Mouse (Mus musculus) kidney, embryonic 14.5 days (tissue): Measurements from ENCODE around the gene Gm12184. TPM values are rescaled to one million over a fixed set of nuclear protein-coding genes. Genes with fewer than 3 reads are reported as not detected.
"Not testable (repeated sequence)": the region's sequence is repeated elsewhere in the genome, so short reads cannot be mapped to it uniquely, and the experiment has no call there.

ENCODE experiments used
- ATAC-seq: fragments of 200-750 bp; cut with Nextera tagmentation; 2 replicates; pipeline ENCODE4 v1.8.0; 2017; ENCODE audit warnings: moderate number of reproducible peaks, mild to moderate bottlenecking, moderate TSS enrichment, moderate library complexity; ENCODE audit not compliant: low FRiP score, low TSS enrichment
- H3K27ac ChIP-seq: fragments of 300-500 bp; sonication (generic); 2 replicates; pipeline ENCODE4 v1.5.1; 2014; ENCODE audit warnings: low read depth, mild to moderate bottlenecking, low read length, moderate library complexity, mixed read lengths
- H3K27me3 ChIP-seq: fragments of 300-500 bp; sonication (generic); 2 replicates; pipeline ENCODE4 v1.6.1; 2014; ENCODE audit warnings: mild to moderate bottlenecking, low read length; ENCODE audit not compliant: control insufficient read depth, insufficient read depth
- H3K36me3 ChIP-seq: fragments of 300-500 bp; sonication (generic); 2 replicates; pipeline ENCODE4 v1.6.1; 2014; ENCODE audit warnings: low read length, mixed read lengths; ENCODE audit not compliant: control insufficient read depth, insufficient read depth
- H3K4me1 ChIP-seq: fragments of 300-500 bp; sonication (generic); 2 replicates; pipeline ENCODE4 v1.6.1; 2014; ENCODE audit warnings: low read length, mixed read lengths; ENCODE audit not compliant: control insufficient read depth, insufficient read depth
- H3K4me2 ChIP-seq: fragments of 300-500 bp; sonication (generic); replicated peaks from 2 replicates; pipeline ENCODE4 v1.6.1; 2014; ENCODE audit warnings: low read depth, mild to moderate bottlenecking, low read length
- H3K4me3 ChIP-seq: fragments of 300-500 bp; sonication (generic); 2 replicates; pipeline ENCODE4 v1.5.1; 2014; ENCODE audit warnings: mild to moderate bottlenecking, low read length
- H3K9ac ChIP-seq: fragments of 300-500 bp; sonication (generic); 2 replicates; pipeline ENCODE4 v1.6.1; 2014; ENCODE audit warnings: low read depth, mild to moderate bottlenecking, low read length, moderate library complexity
- H3K9me3 ChIP-seq: fragments of 300-500 bp; sonication (generic); 2 replicates; pipeline ENCODE4 v1.6.1; 2016; ENCODE audit warnings: low read length; ENCODE audit not compliant: control insufficient read depth
- WGBS: fragments of 180-500 bp; shearing (Covaris S2); extraction: QIAGEN DNeasy Blood & Tissue Kit; methylation state at CpG from one replicate; pipeline ENCODE4 v1.1.7; 2014; 5-methylcytosine and 5-hydroxymethylcytosine counted together
- polyA plus RNA-seq: library from polyadenylated mRNA; unstranded; fragments of >200 nt; fragmentation: Nextera tagmentation; extraction: Ambion mirVana; gene quantifications from 2 replicates; pipeline ENCODE4 v1.2.1, GENCODE M21; 2014

Gm12184 gene
- 5.6 and 7.6 TPM in 2 replicates for polyA plus RNA-seq

DNA sequence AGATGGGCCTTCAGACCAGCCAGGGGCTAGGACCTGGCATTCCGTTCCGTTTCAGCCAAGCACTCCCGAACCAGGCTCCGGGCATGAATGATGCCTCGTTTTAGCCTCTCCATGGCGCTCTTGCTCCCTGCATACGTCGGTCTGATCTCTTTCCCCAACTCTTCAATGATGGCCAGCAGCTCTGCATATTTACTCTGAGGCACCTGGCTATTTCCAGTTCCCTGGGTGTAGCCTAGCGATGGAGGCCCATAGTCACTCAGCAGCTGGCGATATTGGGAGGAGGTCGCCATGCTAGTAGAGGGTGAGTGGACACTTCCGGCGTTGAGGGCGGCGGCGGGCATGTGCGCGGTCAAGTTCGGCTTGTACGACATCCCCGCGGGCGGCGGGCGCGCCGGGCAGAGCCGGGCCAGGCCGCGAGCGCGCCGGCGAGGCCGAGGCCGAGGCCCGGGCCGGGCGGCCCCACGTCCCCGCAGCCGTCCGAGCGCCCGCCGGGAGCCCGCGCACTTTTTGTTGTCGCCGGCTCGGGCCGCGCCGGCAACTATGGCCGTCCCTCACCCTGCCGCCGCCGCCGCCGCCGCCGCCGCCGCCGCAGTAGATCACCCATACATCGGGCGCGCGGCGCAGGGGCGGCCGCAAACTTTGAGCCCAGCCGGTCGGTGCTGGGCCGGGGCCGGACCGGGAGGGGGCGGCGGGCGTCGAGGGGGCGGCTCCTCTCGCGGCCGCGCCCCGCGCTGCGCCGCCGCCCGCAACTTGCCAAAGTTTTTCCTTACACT lies at the start of gene Gm12184, which contains the start of gene Trim7:
Gene Gm12184 (minus strand): TSS at position 677 of the 773 bp plus-strand sequence.
Gene Trim7 (plus strand): TSS at position 162 of the 773 bp plus-strand sequence.
- H3K27me3 ChIP-seq, H3K9me3 ChIP-seq, H3K36me3 ChIP-seq, H3K4me1 ChIP-seq: not testable (repeated sequence)
- Histone ChIP-seq H3K9ac (peak within 1 kb of the TSS; percentile 58; the same call in 1 of the 2 replicates), H3K27ac (peak within 1 kb of the TSS; percentile 62; the same call in 1 of the 2 replicates), H3K4me3 (peak within 1 kb of the TSS; percentile 47), H3K4me2 (peak within 1 kb of the TSS; percentile 62)
- WGBS: under 1% methylated on average over 43 of the region's 92 CpGs
- ATAC-seq: peak; percentile 84

GRCm38 (mm10) chr11:48875343-48875837 lies 48.9 kb upstream of the Gm12184 start:
- WGBS: 91% methylated on average over 1 of the region's 1 CpGs
- not testable (repeated sequence) for H3K9ac ChIP-seq, H3K9me3 ChIP-seq, H3K27ac ChIP-seq, ATAC-seq, H3K36me3 ChIP-seq, H3K27me3 ChIP-seq, H3K4me2 ChIP-seq, H3K4me3 ChIP-seq
- H3K4me1 ChIP-seq: peaks cover 11% of the 10 kb centered on the region

DNA sequence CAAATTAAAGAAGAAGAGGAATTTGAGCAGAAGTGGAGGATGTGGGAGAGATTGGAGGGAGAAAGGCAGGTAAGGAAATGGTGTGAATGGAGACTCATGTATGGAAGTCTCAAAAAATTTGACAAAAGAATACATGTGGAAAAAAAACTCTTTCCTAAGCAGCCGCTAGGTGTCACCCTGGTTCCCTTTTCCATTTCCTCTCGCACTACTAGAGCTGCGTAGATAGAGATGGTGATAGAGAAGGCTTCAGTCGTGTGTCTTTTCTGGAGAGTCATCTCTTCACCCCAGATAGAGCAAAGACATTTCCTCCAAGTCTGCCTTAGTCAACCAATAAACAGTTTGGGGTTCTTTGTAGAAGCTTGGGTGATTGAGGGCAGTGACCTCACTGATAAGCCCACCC lies 48.0 kb upstream of the Gm12184 start:
- Histone ChIP-seq H3K27ac (no peak overlapping the region), H3K4me1 (peaks cover 16% of the 10 kb centered on the region), H3K36me3 (no peaks in the 10 kb centered on the region), H3K9me3 (no peaks in the 10 kb centered on the region), H3K27me3 (no peaks in the 10 kb centered on the region), H3K4me3 (no peak overlapping the region), H3K4me2 (no peak overlapping the region), H3K9ac (no peak overlapping the region)
- 0 out of 2 replicates have a peak, but pooled peaks have one; percentile 32 for ATAC-seq
- WGBS: 3% methylated on average over 4 of the region's 4 CpGs

DNA sequence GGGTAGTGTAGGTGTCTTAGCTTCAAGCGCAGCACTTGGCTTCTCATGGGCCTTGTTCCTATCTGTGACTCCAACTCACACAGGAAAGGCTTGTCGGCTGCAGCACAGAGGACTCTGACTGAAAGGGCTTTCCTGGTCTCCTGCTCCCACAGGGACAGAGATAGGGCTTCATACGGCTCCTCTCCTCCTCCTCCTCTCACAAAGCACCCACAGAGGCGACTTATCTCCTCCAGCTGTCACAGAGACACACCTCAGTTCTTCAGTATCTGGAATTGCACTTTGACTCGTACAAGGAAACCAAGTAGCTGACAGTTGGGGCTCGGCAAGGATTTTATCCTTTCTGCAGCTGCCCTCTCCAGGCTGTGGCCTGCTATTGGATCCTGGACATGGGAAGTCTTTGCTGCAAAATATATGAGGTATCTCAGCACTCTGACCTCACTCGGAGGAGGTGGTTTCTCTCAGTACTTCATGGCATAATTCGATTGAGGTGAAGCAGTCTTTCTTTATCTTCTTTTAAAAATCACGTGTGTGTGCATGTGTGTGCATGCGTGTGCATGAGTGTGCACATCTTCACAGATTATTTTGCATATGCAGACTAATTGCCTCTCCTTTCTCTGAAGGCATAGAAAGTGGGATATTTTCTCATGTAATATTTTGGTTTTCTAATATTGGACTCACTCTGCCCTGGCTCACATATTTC lies 47.3 kb upstream of the Gm12184 start:
- 54% methylated on average over 10 of the region's 10 CpGs for WGBS
- no peak overlapping the region for H3K4me2 ChIP-seq
- H3K4me1 ChIP-seq: peaks cover 16% of the 10 kb centered on the region
- H3K36me3 ChIP-seq: no peaks in the 10 kb centered on the region
- no peak for ATAC-seq
- H3K4me3 ChIP-seq: no peak overlapping the region
- H3K9me3 ChIP-seq: no peaks in the 10 kb centered on the region
- H3K27me3 ChIP-seq: no peaks in the 10 kb centered on the region
- H3K9ac ChIP-seq: no peak overlapping the region
- H3K27ac ChIP-seq: no peak overlapping the region

DNA sequence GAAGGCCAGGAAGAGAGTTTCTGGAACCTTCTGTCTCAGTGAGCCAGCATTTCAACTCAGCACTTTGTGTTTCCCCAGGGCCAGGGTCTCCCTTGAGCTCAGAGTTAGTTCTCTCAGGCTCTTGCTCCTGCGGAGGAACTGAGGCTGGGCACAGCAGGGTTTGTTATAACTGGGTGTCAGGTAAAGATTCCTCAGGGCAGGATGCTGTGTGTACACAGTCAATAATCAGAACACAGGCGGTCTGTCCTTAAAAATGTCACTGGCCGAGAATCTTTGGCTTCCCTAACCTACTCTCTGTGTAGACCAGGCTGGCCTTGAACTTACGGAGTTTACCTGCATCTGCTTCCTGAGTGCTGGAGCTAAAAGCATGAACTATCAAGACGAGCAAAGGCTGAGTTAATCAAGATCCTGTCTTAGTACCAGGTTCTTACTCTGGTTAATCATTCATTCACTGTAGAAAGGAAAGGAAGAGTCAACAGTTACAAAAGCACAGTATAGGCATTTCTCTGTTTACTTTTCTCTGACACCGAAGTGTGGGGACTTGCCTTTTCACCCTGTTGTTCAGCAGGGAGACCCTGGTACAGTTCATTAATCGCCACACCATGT lies 46.3 kb upstream of the Gm12184 start:
- no peak overlapping the region; the same call in 1 of the 2 replicates for H3K9ac ChIP-seq
- H3K27ac ChIP-seq: no peak overlapping the region

DNA sequence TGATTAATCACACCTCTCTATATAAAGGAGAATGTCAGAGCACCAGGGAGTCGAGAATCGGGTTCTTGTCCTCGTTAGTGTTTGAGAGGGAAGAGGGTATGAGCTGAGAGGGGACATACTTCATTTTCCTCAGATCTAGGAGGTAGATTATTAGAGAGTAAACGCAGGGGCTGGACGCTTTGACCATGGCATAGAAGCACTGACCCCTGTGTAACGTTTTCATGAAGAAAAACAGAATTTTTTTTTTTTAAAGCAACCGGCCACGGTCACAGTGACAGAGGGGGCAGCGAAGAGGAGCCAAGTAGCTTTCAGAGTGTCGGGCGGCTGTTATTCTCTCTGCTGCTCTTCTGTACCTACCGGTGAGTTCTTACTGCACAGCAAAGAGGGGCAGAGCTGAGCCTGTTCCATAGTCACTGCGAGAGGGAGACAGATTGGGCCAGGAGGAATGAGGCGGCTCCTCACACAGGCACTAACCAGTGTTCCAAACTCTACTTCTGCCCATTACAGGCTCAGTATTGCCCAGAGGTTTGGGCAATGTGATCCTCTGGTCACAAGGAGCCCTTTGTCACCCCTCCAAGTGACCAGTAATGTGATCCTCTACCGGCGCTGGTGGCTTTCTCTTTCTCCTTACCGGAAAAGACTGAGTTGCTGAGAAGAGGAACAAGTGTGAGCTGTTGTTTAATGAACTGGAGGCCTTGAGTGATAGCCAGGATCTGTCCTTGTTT lies 45.5 kb upstream of the Gm12184 start:
- Histone ChIP-seq H3K9me3 (no peaks in the 10 kb centered on the region), H3K9ac (peak overlapping the region; percentile 61; the same call in 1 of the 2 replicates), H3K27ac (no peak overlapping the region; the same call in 1 of the 2 replicates), H3K4me1 (peaks cover 16% of the 10 kb centered on the region), H3K4me2 (peak overlapping the region; percentile 53), H3K27me3 (no peaks in the 10 kb centered on the region), H3K36me3 (no peaks in the 10 kb centered on the region), H3K4me3 (peak overlapping the region; percentile 45)
- 2% methylated on average over 17 of the region's 17 CpGs for WGBS
- peak; percentile 48 for ATAC-seq

More for the DNA sequence above, 46.3 kb upstream of the Gm12184 start:
- Histone ChIP-seq H3K27me3 (no peaks in the 10 kb centered on the region), H3K4me1 (peaks cover 16% of the 10 kb centered on the region), H3K4me2 (no peak overlapping the region; the same call in 1 of the 2 replicates), H3K9me3 (no peaks in the 10 kb centered on the region), H3K4me3 (no peak overlapping the region), H3K36me3 (no peaks in the 10 kb centered on the region)
- 69% methylated on average over 7 of the region's 7 CpGs for WGBS
- ATAC-seq: no peak

DNA sequence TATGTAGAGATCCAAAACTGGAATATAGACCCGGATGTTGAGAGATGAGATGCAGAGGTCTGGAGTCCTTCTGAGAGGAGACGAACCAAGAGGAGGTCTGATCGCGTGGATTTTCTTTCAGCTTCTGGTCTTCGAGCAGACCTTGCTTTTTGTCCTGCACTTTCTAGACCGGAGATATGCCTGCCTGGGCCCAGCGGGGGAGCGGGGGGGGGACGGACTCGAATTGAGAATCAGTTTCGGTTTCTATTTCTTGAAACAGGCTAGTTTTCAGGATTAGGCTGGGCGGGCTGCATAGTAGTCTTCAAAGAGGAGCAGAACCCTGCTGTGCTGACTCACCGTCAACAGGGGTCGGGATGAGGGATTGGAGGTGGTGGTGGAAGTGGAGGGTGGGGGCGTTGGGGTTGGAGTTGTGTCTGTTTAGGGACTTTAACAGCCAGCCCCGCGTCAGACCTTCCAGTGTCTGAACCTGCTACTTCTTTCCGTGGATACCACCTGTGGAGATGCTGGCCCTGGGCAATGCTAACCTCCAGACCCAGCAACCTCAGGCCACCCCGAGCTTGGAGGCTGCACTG lies 44.8 kb upstream of the Gm12184 start, which contains the start of gene Irgm1:
Gene Irgm1 (minus strand): TSS at position 483 of the 572 bp plus-strand sequence.
- Histone ChIP-seq H3K4me2 (peak within 1 kb of the TSS; percentile 53), H3K4me3 (peak within 1 kb of the TSS; percentile 45), H3K9me3 (no peaks in the 10 kb centered on the region), H3K27me3 (no peaks in the 10 kb centered on the region), H3K36me3 (peaks cover 2% of the 10 kb centered on the region; the same call in 1 of the 2 replicates), H3K27ac (peak within 1 kb of the TSS; percentile 37; the same call in 1 of the 2 replicates), H3K9ac (peak within 1 kb of the TSS; percentile 61), H3K4me1 (peaks cover 16% of the 10 kb centered on the region)
- under 1% methylated on average over 19 of the region's 19 CpGs for WGBS
- ATAC-seq: peak; percentile 65

- peak overlapping the region; percentile 37; the same call in 1 of the 2 replicates for H3K27ac ChIP-seq
- 37% methylated on average over 7 of the region's 7 CpGs for WGBS
- peaks cover 5% of the 10 kb centered on the region; the same call in 1 of the 2 replicates for H3K36me3 ChIP-seq
- no peak for ATAC-seq
- no peaks in the 10 kb centered on the region for H3K9me3 ChIP-seq
- H3K4me3 ChIP-seq: peak overlapping the region; percentile 45
- H3K9ac ChIP-seq: peak overlapping the region; percentile 61
- peaks cover 16% of the 10 kb centered on the region for H3K4me1 ChIP-seq
- H3K27me3 ChIP-seq: no peaks in the 10 kb centered on the region
- peak overlapping the region; percentile 53 for H3K4me2 ChIP-seq
These were observed 44.3 kb upstream of the Gm12184 start for GRCm38 (mm10) chr11:48870781-48871180.
